Mouse (Mus musculus): ENCODE measurements at regions not wholly inside any gene's neighbourhood (a gene's known extent, or its start where the extent isn't known, plus 50 kb on each side); places are given as distances from the start of the nearest gene placed in this dataset.

GRCm38 (mm10) chr2:78972288-78973117, 104.6 kb downstream of the Ube2e3 start:
- no peak for DNase-seq

GRCm38 (mm10) chr2:78973811-78974210, 105.9 kb downstream of the Ube2e3 start:
- no peak for DNase-seq

GRCm38 (mm10) chr2:78974683-78975392, 106.9 kb downstream of the Ube2e3 start:
- DNase-seq = no peak

DNA sequence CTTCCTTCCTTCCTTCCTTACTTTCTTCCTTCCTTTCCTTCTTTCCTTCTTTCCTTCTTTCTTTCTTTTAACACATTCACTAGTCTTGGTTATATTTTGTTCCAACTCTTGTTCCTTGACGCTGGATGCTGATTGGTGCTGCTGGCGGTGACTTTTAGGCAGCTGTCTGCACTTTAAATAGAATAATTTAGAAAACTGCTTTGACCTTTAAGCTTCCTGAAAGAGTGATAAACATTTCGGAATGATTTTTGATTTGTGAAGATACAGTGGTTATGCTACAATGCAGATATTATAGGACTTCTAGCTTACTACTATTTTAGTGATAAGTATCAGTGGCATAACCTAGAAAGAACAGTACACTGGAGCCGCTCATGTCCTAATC, 107.5 kb downstream of the Ube2e3 start:
- DNase-seq = no peak

DNA sequence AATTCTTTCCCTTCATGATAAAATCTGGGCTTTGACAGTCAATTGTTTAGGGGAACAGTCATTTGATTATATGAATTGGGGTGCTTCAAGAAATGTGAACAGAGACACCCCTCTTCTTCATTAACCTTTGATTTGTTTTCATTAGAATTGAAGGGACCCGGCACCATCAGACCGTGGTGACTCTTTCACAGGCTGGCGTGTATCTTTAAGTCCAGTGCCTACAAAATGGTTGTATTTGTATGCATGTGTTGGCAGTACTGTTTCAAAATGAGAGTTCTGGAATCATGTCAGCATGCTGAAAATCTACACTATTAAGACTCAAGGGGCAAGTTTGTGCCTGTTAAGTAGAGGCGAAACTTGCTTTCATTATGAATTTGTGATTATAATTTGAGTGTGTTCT, 108.2 kb downstream of the Ube2e3 start:
- DNase-seq = no peak

- no peak for DNase-seq
These were observed 109.9 kb downstream of the Ube2e3 start for GRCm38 (mm10) chr2:78977632-78978397.

DNA sequence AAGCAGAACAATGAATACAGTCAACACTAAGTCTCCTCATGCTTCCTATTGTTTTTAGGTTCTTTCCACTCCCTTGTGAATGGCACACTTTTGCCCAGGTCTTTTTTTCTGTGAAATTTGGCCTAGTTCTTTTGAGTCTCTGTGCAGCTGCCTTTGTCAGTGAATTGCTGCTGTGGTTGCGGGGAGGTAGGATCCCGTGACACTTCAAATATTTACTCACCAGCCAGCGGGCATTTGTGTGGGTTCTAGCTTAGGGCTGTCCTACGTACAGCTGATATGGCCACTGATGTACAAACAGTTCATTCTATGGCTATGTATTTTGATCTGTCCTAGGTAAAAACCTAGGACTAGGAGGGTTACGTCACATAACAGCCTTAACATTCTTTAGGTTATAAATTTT, 112.1 kb downstream of the Ube2e3 start:
- no peak for DNase-seq

GRCm38 (mm10) chr2:78980661-78981229, 112.8 kb downstream of the Ube2e3 start:
- DNase-seq = no peak

DNA sequence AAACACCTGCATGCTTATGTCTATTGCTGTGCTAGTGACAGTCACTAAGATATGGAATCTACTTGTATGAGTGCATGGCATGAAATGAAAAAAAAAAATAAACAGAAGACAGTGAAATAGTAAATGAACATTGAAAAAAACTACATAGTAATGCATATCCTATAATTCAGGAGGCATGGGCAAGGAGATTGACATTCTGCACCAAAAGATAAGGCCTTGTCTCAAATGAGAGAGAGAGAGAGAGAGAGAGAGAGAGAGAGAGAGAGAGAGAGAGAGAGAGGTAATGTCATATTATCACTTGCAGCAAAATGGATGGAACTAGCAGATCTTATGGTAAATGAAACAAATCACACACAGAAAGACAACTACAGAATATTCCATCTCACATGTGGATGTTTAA, 115.4 kb downstream of the Ube2e3 start:
- no peak for DNase-seq

DNA sequence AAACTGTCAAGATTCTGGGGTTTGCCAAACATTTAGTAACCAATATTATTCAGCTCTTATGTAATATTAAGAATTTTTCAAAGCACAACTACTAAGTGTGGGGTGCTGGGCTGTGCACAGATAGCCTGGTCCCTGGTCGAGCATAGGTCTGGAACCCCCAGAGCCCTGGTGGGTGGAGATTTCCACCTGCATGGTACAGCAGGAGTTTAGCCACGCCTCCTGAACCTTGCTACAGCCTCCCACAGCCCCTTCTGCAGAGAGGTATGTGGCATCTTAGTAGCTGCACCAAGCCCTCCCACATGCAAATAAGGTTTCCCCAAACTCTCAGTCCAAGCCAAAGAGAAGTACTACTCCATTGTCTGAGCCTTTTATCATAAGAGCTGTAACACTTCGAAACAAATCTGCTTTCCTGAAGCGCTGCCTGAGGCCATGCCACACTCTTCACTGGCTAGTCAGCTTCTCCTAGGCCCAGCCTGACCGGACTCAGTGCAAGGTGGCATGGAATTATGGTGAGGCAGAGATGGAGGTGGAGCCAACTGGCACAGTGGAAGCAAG, 116.1 kb downstream of the Ube2e3 start:
- no peak for DNase-seq

- no peak for DNase-seq
These were observed 119.1 kb downstream of the Ube2e3 start for GRCm38 (mm10) chr2:78986984-78987383.

GRCm38 (mm10) chr2:78987388-78987787, 119.5 kb downstream of the Ube2e3 start:
- no peak for DNase-seq

DNA sequence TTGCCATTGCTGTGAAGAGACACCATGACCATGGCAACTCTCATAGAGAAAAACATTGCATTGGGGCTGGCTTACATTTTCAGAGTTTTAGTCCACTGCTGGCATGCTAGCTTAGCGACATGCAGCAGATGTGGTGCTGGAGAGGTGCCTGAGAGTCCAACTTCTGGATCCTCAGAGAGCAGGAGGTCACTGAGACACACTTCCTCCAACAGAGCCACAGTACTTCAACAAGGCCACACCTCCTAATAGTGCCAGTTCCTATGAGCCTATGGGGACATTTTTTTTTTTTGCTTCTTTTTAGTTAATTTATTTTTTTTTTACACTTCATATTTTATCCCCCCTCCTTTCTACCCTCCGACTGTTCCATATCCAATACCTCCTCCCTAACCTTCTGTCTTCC, 120.3 kb downstream of the Ube2e3 start:
- no peak for DNase-seq

DNA sequence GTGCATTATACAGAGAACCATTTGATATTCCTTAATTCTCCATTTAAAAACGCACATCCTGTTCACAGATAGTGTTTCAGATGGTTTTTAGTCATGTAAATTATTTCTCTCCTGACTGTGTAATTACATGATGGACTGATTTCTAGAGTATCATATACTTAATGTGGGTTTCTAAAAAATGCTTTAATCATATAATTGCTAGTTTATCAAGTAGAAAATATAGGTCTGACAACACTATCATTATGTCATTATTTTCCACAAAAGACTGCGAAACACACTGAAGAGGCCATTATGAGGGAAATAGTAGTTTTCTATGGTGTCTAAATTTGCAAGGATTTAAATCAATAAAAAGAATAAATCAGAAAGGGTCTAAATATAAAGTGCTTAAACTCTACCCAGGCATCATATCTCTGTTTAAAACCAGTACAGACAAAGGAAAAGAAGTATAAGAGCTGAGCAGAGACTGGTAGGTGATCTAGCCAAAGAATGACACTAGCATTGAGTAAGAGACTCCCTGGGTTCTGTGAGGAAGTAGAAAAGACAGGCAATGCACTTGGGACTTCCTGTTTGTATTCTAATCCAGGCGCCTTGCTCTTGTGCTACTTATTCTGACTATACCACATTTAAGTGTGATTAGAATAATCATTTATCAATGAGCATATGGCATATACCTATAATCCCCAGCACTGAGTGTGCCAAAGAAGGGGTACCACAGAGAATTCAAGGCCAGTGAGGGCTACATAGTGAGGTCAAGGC, 127.1 kb downstream of the Ube2e3 start:
- DNase-seq = no peak

DNA sequence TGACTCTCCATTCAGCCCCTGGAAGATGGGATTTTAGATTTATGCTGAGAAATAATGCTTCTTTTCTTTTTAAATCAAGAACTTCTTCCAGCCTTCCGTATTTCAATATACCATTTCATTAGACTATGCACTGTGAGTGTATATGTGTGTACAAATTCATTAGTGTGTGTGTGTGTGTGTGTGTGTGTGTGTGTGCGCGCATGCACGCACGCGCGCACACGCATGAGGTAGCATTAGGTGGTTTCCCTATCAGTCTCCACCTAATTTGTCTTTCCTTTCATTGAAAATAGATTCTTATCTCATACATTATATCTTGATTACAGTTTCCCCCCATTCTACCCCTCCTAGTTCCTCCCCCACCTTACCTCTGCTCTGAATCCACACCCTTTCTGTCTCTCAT, 130.7 kb downstream of the Ube2e3 start:
- DNase-seq = no peak

DNA sequence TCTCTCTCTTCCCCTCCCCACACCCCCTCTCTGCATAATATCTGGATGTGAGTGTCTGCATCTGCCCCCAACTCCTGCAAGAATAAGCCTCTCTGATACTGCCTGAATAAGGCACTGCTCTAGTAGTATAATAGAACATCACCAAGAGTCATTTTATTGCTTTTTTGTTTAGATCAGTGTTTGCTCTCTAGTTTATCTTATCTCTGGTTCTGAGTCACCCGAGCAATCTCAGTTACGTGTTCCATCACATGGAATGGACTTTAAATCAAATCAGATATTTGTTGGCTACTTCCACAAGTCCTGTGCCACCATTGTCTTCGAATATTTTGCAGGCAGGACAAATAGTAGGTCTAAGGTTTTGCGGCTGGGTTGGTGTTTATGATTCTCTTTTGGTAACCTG, 131.5 kb downstream of the Ube2e3 start:
- DNase-seq = no peak

- no peak for DNase-seq
These were observed 136.9 kb downstream of the Ube2e3 start for GRCm38 (mm10) chr2:79004862-79005261.

GRCm38 (mm10) chr2:79008642-79009041, 140.7 kb downstream of the Ube2e3 start:
- DNase-seq = no peak

GRCm38 (mm10) chr2:79009791-79010190, 141.9 kb downstream of the Ube2e3 start:
- DNase-seq = peak; percentile 59

DNA sequence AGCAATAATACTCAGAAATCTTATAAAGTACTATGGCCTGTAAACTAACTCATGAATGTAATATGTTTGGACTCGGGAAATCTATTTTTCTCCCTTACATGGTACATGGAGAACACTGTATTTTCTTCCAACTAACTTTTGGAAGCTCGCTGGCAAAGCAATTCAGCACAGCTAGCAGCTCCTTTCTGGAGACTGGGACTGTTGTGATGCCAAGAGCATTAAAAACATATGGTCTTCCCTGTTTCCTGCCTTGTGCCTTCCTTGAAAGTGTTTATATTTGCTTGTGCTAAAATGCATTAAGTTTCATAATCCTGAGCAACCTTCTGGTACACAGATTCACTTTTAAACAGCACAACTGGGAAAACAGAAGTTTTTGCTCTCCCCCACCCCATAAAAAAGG, 142.3 kb downstream of the Ube2e3 start:
- no peak for DNase-seq

- no peak for DNase-seq
These were observed 151.0 kb downstream of the Ube2e3 start for GRCm38 (mm10) chr2:79018732-79019423.

All from adrenal gland, postnatal 10 days (tissue).